Mouse (Mus musculus): ENCODE data around the gene Mtcl1.

Mtcl1 gene

DNA sequence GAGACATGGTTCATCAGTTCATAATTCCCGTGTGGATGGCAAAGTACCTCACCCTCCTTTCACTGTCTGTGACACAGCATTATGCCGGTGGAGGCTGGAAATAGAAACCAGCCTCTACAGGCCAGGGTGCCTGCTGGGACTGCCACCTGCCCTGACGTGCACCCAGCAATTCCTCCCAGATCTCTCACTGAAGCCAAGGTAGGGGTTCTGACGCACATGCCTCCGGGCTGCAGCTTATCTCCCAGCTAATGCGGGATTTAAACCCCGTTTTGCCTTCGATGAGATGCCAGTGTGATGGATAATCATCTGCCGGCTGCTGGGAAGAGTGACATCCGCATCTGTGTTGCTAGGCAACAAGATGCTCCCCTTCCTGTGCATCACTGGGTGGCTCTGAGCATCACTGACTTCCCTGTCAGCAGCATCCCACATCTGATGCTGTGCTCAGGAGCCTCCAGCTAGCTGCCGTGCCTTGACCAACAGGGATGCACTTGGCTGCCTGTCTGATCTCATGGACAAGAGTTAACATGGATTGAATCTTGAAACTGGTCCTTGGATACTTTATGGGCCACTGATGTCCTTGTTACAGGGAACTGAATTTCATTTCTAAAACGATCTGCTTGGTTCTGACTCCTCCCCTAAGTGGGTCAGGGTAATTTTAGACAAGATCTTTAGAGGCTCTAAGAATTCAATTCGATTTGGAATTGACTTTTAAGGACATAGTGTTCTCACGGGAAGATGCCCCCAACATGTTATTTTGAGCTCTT is 123.9 kb downstream of the Mtcl1 start:
- DNase-seq (ENCODE audit: low spot score in 2 of 2), result no peak

DNA sequence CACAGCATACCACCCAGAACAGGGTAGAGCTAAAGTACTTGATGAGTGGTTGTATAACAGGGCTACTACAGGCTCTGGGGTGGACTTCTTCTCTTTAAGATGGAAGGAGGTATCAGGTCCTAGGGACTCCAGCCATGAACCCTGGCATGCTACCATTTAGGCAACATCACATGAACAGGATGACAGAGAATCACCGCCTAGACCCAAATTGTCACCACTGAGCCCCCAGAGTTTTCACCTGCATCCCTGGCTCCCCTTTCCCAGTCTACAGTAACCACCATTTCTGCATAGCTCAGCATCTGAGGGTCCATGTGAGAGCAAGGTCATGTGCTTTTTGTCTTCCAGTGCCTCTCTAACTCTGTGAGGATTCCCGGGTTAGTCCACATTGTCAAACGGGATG is 124.7 kb downstream of the Mtcl1 start:
- DNase-seq (ENCODE audit: low spot score in 2 of 2), result no peak

DNA sequence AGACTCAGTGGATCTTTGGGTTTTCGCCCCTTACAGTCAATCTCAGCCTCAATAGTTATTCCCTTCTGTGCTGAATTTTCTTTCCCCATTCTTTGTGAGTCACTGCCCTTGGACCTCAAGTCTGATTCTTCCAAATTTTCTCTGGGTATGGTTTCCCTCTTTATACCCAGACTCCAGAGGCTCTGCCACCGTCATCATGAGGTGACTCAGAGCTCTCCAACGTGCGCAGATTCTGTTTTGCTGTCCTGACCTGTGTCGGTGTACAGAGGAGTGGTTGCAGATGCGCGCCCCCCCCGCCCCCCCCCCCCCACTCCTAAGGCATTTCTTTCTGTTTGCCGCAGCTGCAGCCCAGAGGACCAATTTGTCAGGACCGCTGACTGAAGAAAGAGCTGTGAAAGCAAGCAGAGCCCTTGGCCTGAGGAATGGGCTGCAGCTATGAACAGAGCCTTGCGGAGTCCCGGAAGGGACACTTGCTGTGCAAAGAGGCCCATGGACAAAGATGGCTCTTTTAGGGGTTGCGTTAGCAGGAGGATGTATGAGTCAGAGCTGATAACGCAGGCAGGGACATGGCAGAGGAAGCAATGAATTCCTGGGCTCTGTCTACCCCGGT is 126.8 kb downstream of the Mtcl1 start:
- DNase-seq (ENCODE audit: low spot score in 2 of 2), result no peak

DNA sequence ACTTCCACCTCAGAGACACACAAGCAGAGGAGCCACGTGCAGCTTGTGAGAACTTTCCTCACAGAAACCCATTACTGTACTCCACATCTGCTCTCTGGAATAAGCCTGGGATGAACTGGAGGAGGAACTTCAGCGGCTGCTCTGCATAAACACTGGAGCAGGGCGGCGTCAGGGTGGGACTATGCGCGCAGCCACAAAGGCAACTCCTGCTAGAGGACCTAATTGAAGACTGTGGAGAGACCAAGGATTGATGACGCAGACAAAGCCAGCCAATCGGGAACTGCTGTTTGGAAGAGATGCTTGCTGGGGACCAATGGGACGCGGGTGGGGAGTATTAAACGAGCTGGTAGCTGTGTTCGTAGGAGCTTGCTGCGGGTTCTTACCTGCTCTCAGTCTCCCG is 127.6 kb downstream of the Mtcl1 start:
- DNase-seq (ENCODE audit: low spot score in 2 of 2), result no peak

DNA sequence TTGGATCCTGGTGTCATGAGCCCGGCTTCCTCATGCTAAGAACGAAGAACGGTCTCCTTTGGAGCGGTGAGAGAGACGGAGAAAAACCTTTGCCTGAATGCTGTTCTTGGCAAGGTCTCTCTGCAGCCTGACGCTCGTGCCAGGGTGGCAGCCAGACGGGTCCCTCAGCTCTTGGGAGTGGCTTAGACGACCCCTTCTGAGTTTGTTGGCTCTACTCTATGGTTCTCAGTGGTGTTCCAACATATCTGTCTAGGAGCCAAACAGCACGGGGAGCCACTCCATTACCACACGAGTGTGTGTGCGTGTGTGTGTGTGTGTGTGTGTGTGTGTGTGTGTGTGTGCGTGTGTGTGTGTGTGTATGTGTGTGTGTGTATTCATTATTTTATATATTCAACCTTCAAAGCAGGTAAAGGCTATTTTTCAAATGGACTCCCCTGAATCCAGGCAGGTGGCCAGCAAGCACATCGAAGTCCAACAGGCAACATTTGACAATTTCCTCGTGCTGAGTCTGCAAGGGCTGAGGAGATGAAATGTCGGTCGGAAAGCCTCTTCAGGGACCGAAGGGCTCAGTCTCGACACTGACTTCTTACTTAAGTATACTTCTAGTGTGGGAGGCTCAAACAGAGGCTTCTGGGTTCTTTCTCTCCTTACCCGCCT is 128.7 kb downstream of the Mtcl1 start:
- DNase-seq (ENCODE audit: low spot score in 2 of 2), result no peak

DNA sequence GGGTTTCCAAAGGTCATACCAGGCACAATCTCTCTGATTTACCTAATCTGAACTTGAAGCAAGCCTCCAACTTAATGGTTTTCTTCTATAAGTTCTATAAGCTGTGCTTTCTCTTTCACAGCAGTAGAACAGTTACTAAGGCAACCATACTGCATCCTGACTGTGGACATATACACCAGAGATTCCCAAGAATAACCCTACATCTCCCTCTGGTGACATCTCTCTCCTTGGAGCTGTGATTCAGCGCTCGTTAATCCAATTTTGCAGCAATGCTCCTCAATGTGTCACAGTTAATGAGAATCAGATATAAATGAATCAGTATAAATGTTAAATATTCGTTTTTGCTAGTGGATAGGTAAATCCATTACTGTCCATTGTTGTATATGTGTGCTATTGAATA is 131.5 kb downstream of the Mtcl1 start:
- DNase-seq (ENCODE audit: low spot score in 2 of 2), result no peak

DNA sequence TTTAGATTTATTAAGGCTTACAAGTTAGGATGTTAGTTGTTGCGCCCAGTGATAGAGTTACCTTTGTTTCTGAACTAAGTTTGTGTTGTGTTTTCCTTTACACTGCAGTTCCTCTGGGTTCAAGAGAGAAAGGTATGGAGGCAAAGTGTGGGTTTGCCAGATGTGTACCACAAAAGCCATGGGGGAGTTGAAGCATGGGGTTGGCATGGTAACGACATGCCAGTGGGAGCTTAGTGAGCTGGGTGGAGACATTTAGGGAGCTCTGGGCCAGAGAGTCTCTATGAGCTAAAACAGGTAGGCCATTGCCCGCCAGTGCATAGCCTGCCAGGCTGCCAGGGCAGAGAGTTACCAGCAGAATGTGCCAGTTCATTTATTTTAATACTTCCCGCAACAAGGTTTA is 132.0 kb downstream of the Mtcl1 start:
- no peak for DNase-seq (ENCODE audit: low spot score in 2 of 2)

DNA sequence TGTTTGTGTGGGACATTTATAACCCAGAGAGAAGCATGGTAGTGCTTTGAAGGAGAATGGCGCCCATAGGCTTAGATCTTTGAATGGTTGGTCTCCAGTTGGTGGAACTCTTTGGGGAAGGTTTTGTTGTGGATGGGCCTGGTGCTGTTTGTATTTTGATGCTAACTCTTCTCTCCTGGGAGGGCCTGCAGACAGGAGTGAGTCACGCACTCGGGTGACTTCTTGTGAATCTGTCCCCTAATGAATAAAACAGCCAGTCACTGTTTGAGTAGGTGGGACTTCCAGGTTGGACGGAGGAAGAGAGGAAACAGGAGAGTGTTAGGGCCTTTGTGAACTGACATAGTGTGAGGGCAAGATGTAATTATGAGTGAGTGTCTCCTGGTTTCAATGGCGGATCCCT is 132.4 kb downstream of the Mtcl1 start:
- no peak for DNase-seq (ENCODE audit: low spot score in 2 of 2)

DNA sequence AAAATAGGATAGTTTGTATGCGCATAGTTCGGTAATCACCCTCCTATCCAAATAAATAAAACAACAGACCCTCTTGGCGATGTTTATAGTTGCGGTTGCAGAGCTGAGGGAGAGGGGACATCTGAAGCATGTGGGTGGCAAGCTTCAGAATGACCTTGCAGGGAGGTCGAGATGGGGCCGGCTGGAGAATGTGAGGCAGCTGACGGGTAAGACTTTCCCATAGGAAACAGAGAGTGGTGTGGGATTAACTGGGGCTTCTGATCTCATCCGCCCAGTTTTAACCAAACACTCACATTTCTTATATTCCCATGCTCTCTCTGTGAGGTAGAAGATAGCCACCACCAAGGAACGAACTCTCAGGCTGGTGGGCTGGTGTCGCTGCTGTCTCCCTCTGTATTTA is 134.1 kb downstream of the Mtcl1 start:
- no peak for DNase-seq (ENCODE audit: low spot score in 2 of 2)

DNA sequence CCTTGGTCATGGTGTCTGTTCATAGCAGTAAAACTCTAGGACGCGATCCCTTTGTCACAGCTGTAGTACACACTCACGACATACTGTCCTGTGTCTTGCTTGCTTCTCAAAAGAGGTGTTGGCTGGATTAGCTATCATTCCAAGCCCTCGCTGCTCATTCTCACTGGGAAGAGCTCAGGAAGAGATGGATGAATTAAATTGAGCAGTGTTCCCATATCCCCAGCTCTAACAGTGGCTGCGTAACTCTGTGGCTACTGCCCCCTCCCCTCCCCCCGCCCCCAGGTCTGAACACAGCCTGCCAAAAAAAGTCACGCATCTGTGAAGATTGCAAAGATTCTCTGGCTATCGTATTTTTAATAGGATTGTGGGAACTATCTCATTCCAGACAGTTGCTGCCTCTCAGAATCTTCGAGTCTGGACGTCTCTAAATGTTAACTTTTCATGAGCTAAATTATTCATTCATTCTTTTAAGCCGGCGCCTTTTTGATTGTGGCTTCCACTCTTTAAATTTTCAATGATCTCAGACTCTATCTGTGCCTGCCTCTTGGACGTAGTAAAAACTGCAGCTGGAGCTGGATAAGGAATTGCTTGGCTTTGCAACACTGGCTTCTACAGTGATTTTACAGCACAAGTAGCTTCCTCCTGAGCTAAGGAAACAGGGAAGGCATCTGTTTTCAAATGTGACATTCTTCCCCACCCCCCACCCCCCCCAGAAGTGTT is 134.8 kb downstream of the Mtcl1 start:
- no peak for DNase-seq (ENCODE audit: low spot score in 2 of 2)

DNA sequence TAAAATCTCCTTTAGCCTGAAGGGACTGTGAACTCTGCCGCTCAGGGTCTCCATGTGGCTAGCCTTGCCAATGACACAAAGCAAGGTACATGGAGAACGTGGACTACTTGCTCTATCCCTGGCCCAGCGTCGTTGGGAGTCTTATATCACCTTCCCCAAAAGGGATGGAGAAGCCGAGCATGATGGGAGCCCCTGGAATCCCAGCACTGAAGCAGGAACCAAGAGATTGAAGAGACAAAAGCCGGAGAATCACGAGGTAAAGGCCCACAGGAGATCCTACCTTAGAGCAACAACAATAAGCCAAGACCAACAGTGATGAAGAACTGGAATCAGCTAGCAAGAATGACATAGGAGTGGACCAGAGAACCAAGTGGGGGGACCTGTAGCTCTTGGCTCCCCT is 147.6 kb downstream of the Mtcl1 start:
- DNase-seq (ENCODE audit: low spot score in 2 of 2), result no peak

DNA sequence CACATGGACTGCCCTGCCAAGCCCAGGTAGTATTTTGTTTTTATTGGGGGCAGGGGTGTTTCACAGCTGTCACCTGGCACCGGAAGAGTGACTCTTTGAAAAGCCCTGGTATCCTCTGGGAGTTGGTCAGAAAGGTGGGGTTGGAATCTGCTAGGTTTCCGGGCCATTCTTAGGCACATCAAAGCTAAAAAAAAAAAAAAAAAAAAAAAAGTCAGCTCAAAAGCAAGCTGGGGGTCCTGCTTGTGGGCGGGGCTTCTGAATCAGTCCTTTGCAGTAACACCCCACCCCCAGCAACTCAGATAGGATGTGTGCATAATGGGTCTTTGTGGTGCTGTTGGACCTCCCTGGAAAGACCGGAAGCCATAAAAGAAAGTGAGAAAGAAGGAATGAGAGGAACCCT is 148.3 kb downstream of the Mtcl1 start:
- no peak for DNase-seq (ENCODE audit: low spot score in 2 of 2)

DNA sequence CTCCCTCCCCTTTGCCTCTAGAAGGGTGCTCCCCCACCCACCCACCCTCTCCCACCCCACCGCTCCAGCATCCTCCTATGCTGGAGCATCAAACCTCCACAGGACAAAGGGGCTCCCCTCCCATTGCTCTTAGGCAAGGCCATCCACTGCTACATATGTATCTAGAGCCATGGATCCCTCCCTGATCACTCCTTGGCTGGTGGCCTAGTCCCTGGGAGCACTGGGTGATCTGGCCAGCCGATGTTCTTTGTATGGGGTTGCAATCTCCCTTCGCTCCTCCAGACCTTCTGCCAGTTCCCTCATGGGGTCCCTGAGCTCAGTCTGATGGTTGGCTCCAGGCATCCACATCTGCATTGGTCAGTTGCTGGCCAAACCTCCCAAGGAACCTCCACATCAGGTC is 151.8 kb downstream of the Mtcl1 start:
- DNase-seq (ENCODE audit: low spot score in 2 of 2), result no peak

DNA sequence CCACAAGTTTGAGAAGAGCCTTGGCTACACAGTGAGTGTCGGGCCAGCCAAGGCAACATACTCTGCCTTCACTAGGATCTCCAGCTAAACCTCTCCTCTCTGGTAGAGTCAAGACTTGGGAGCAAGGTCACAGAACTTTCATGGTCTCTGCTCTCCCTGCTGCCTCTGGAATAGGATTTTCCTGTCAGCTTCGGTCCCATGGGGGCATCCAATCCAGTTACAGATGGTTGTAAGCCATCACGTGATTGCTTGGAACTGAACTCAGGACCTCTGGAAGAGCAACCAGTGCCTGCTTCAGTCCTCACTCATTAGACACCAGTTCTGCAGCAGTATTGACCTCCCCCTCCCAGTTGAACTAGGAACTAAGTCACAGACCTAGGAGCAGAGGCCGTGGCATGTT is 156.0 kb downstream of the Mtcl1 start:
- no peak for DNase-seq (ENCODE audit: low spot score in 2 of 2)

DNA sequence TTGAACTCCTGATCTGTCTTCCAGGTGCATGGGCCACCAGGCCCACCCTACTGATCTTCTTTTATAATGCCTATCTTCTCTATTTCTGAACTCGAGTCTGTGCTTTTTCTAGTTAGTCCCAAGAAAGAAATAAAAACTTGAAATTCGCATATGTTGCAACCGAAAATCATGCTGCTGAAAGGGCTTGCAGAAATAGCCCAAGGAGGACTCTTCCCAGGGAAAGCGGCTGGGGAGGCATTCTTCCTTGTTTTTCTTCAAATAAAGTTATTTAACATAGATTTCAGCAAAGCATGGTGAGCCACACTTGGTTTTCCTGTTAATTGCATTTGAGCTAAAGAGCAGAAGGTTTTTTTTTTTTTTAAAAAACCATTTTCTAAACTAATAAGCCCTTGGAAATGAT is 159.7 kb downstream of the Mtcl1 start:
- DNase-seq (ENCODE audit: low spot score in 2 of 2), result no peak

All from urinary bladder, adult 18-20 months (tissue).